ENCODE assay signal across 10 mouse cellular contexts in the genomic region with DNA sequence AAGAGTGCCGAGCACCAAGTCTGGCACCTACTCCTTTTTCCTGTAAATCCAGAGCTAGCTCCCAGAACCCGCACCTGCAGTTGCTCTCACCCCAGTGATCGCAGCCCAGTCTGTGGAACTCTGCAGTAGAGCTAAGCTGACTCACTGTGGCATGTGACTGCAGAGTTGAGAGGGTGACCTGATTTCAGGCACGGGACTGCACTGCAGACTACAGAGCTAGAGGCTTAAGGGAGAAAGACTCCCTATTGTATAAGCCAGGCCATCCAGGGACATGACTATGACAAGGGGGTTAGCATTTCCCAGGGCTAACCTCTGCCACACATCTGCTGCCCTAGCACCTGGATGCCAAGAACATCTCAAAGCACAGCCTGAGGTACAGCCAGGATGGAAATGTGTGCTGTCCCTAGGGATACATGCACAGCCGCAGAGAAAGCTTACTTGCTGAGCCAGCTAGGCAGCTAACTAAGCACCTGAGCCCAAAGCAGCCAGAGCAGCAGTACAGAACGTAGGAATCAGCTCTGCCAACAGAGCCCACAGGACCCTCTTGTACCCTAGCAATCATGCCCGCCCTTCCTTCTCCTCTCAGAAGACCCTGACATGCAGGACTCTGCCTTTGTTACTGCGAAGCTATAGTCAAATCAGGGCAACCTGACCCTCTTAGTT.
DNase-seq lines count a peak whose midpoint lies in the region; ATAC-seq lines count a peak whose summit lies in the region.
"Had no signal": no experiment of that assay in that cellular context is flagged by ENCODE, and none has a peak within 500 bp of the region (broad histone marks: within the 10 kb centered on the region; RNA-seq: fewer than 3 reads in every experiment).

No protein-coding gene starts in this region.

- no peaks in the 10 kb centered on the region for H3K27me3 ChIP-seq in hindbrain, embryonic 14.5 days (ENCODE audit: control insufficient read depth, insufficient read depth, low read length)

- H3K4me3 ChIP-seq in hindbrain, embryonic 14.5 days (replicated peaks; ENCODE audit: low read length) = no peak overlapping the region

- no peaks in the 10 kb centered on the region for H3K36me3 ChIP-seq in hindbrain, embryonic 14.5 days (replicated peaks; ENCODE audit: control insufficient read depth, insufficient read depth)

- no peak overlapping the region for H3K27ac ChIP-seq in hindbrain, embryonic 14.5 days

- H3K4me2 ChIP-seq in hindbrain, embryonic 14.5 days (replicated peaks) = no peak overlapping the region

- 0 out of 2 replicates have a peak, but pooled peaks have one; percentile 27 for ATAC-seq in hindbrain, embryonic 14.5 days (ENCODE audit: low FRiP score)
- no peak for ATAC-seq in erythroblast, adult 5-6 weeks (replicated peaks; ENCODE audit: low FRiP score, poor library complexity, severe bottlenecking)

- no peaks in the 10 kb centered on the region for H3K9me3 ChIP-seq in hindbrain, embryonic 14.5 days (ENCODE audit: control insufficient read depth, low read length)

- intact Hi-C loops in left cerebral cortex, postnatal 4 days (cut with DNase I) = no loop called here

- 0 out of 2 replicates have a peak, but pooled peaks cover 9% of the 10 kb centered on the region for H3K4me1 ChIP-seq in hindbrain, embryonic 14.5 days (replicated peaks; ENCODE audit: control insufficient read depth, insufficient read depth, low read length)

- H3K9ac ChIP-seq in hindbrain, embryonic 14.5 days = no peak overlapping the region

- peak; percentile 53 for DNase-seq in left cerebral cortex, adult 11 months (ENCODE audit: low spot score)
- no peak for DNase-seq in left cerebral cortex, postnatal 4 days
- peak; percentile 59 for DNase-seq in cerebellum, adult 9-10 months
- DNase-seq in hindbrain, embryonic 14.5 days (ENCODE audit: low spot score) = no peak
- DNase-seq in right cerebral cortex, postnatal 10 days (ENCODE audit: low spot score in 2 of 2) = peak; percentile 29 to 48
- no peak for DNase-seq in thymus, postnatal 25 days
- DNase-seq in urinary bladder, postnatal 10 days (ENCODE audit: low spot score) = no peak
- DNase-seq: gastrocnemius, postnatal 14 days; kidney, postnatal 36 days had no signal

- WGBS in hindbrain, embryonic 14.5 days = 64% methylated on average over 8 of the region's 8 CpGs

Comparison
In these comparisons a context has a peak if more than half of its experiments do, and no peak if none do; other contexts are left out.
1. DNase-seq: peak in left cerebral cortex, adult 11 months (single experiment), cerebellum, adult 9-10 months (single experiment) and right cerebral cortex, postnatal 10 days (2 of 2); none in left cerebral cortex, postnatal 4 days (single experiment), hindbrain, embryonic 14.5 days (single experiment), thymus, postnatal 25 days (single experiment) and urinary bladder, postnatal 10 days (single experiment).